Mouse (Mus musculus) midbrain, embryonic 14.5 days (tissue): ENCODE data around the gene Kif13a. TPM values are rescaled to one million over a fixed set of nuclear protein-coding genes. Genes with fewer than 3 reads are reported as not detected.

Experiments
- ATAC-seq: fragments of 200-750 bp; cut with Nextera tagmentation; 2 replicates; pipeline ENCODE4 v1.8.0; 2017; ENCODE audit warnings: moderate number of reproducible peaks, moderate library complexity; ENCODE audit not compliant: low FRiP score, low TSS enrichment
- DNase-seq: peaks from one replicate; pipeline ENCODE4 v3.0.0-alpha.2; 2015
- H3K27ac ChIP-seq: fragments of 300-500 bp; sonication (generic); replicated peaks from 2 replicates; pipeline ENCODE4 v1.5.1; 2014; ENCODE audit warnings: mild to moderate bottlenecking, low read depth, low read length, moderate library complexity
- H3K27me3 ChIP-seq: fragments of 300-500 bp; sonication (generic); 2 replicates; pipeline ENCODE4 v1.6.1; 2014; ENCODE audit warnings: low read length, control low read depth, mixed read lengths; ENCODE audit not compliant: control insufficient read depth, insufficient read depth
- H3K36me3 ChIP-seq: fragments of 300-500 bp; sonication (generic); 2 replicates; pipeline ENCODE4 v1.6.1; 2014; ENCODE audit warnings: low read length, control low read depth; ENCODE audit not compliant: control insufficient read depth, insufficient read depth
- H3K4me1 ChIP-seq: fragments of 300-500 bp; sonication (generic); 2 replicates; pipeline ENCODE4 v1.6.1; 2014; ENCODE audit warnings: mild to moderate bottlenecking, antibody characterized with exemption, low read length, control low read depth; ENCODE audit not compliant: control insufficient read depth, insufficient read depth
- H3K4me2 ChIP-seq: fragments of 300-500 bp; sonication (generic); 2 replicates; pipeline ENCODE4 v1.6.1; 2014; ENCODE audit warnings: mild to moderate bottlenecking, low read length, moderate library complexity
- H3K4me3 ChIP-seq: fragments of 300-500 bp; sonication (generic); replicated peaks from 2 replicates; pipeline ENCODE4 v1.5.1; 2014; ENCODE audit warnings: low read depth, low read length
- H3K9ac ChIP-seq: fragments of 300-500 bp; sonication (generic); replicated peaks from 2 replicates; pipeline ENCODE4 v1.6.1; 2014; ENCODE audit warnings: mild to moderate bottlenecking, low read length, moderate library complexity
- H3K9me3 ChIP-seq: fragments of 300-500 bp; sonication (generic); 2 replicates; pipeline ENCODE4 v1.6.1; 2016; ENCODE audit warnings: low read length, control low read depth, mixed read lengths; ENCODE audit not compliant: control insufficient read depth
- WGBS: fragments of 180-500 bp; shearing (Covaris S2); extraction: QIAGEN DNeasy Blood & Tissue Kit; methylation state at CpG from one replicate; pipeline ENCODE4 v1.1.7; 2014; 5-methylcytosine and 5-hydroxymethylcytosine counted together
- polyA plus RNA-seq: library from polyadenylated mRNA; unstranded; fragments of >200 nt; fragmentation: Nextera tagmentation; extraction: Ambion mirVana; gene quantifications from 2 replicates; pipeline ENCODE4 v1.2.1, GENCODE M21; 2014

Gene Kif13a
- polyA plus RNA-seq, 1 experiment from 2014 or later: 14.2 TPM

DNA sequence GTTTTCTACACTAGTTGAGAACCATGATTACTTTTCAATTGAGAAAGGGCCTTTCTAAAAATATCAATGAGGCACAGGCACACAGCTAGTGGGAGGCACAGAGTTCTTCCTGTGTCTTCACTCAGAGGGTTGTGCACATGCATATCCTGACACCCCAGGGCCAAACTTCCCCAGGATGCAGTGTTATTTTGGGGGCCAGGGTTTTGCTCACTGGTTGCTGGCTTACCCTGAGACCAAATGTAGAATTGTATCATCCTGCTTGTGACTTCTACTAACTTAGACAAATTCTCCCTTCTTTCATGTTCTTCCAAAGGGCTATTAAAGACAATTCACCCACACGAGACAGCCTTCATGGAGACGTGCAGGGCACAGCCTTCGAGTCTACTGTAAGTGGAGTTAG, 45.7 kb downstream of the Kif13a start:
- WGBS: 96% methylated on average over 3 of the region's 3 CpGs
- ATAC-seq (no peak), DNase-seq (no peak)
- Histone ChIP-seq H3K4me2 (no peak overlapping the region), H3K27ac (no peak overlapping the region), H3K9me3 (no peaks in the 10 kb centered on the region), H3K27me3 (no peaks in the 10 kb centered on the region), H3K9ac (no peak overlapping the region), H3K4me1 (no peaks in the 10 kb centered on the region), H3K4me3 (no peak overlapping the region), H3K36me3 (no peaks in the 10 kb centered on the region)

DNA sequence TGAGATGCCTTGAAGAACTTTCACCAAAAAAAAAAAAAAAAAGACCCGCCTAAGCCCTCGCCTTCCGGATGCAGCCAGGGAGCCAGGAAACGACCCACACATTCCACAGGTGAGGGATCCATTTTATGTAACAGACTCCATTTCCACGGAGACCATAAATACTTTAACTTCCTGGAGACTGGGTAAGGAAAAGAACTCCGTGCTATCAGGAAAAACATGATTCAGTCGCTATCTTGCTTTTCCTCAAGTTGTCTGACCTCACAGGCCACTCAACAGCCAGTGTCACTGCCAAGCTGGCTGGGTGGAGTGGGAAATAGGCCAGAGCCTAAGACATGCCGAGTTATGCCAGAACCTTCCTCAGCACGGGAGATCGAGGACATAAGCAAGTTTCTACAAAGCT, 46.3 kb downstream of the Kif13a start:
- Histone ChIP-seq H3K36me3 (no peaks in the 10 kb centered on the region), H3K4me2 (no peak overlapping the region), H3K27me3 (no peaks in the 10 kb centered on the region), H3K9ac (no peak overlapping the region), H3K4me1 (no peaks in the 10 kb centered on the region), H3K9me3 (no peaks in the 10 kb centered on the region), H3K27ac (no peak overlapping the region), H3K4me3 (no peak overlapping the region)
- no peak for ATAC-seq
- no peak for DNase-seq
- 94% methylated on average over 10 of the region's 10 CpGs for WGBS

GRCm38 (mm10) chr13:46880736-46881135, 48.9 kb downstream of the Kif13a start:
- Histone ChIP-seq H3K4me2 (no peak overlapping the region), H3K9me3 (no peaks in the 10 kb centered on the region), H3K4me3 (no peak overlapping the region), H3K36me3 (no peaks in the 10 kb centered on the region), H3K27ac (no peak overlapping the region), H3K27me3 (no peaks in the 10 kb centered on the region), H3K4me1 (no peaks in the 10 kb centered on the region), H3K9ac (no peak overlapping the region)
- ATAC-seq: no peak
- peak; percentile 43 for DNase-seq
- 52% methylated on average over 14 of the region's 14 CpGs for WGBS

DNA sequence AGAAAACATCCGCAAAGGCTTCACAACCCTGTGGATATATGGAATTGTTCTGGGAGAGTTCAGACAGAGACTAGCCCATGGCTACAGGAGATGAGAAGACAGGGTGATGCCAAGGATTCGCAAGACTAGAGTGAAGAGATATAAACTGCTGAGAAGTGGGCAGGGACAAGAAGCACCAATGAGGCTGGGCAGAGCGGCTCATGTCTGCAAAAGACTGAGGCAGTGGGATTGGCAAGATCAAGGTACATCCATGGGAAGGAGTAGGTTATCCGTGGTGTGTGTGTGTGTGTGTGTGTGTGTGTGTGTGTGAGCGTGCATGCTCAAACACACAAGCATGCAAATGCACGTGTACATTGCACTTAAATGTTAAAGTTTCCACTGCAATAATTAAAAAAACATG, 49.4 kb downstream of the Kif13a start:
- DNase-seq: no peak
- Histone ChIP-seq H3K27ac (no peak overlapping the region), H3K36me3 (no peaks in the 10 kb centered on the region), H3K4me1 (no peaks in the 10 kb centered on the region), H3K9ac (no peak overlapping the region), H3K4me2 (no peak overlapping the region), H3K9me3 (no peaks in the 10 kb centered on the region), H3K4me3 (no peak overlapping the region), H3K27me3 (no peaks in the 10 kb centered on the region)
- WGBS: 91% methylated on average over 6 of the region's 6 CpGs
- ATAC-seq: no peak

GRCm38 (mm10) chr13:46877049-46877448, 52.6 kb downstream of the Kif13a start:
- H3K36me3 ChIP-seq: no peaks in the 10 kb centered on the region
- no peaks in the 10 kb centered on the region for H3K9me3 ChIP-seq
- DNase-seq (no peak), ATAC-seq (no peak)
- H3K27me3 ChIP-seq: no peaks in the 10 kb centered on the region
- no peak overlapping the region for H3K27ac ChIP-seq
- peaks cover 11% of the 10 kb centered on the region for H3K4me1 ChIP-seq
- H3K9ac ChIP-seq: no peak overlapping the region
- no peak overlapping the region for H3K4me2 ChIP-seq
- H3K4me3 ChIP-seq: no peak overlapping the region
- 91% methylated on average over 4 of the region's 4 CpGs for WGBS

GRCm38 (mm10) chr13:46875377-46875776, 54.3 kb downstream of the Kif13a start:
- Histone ChIP-seq H3K4me2 (no peak overlapping the region), H3K4me3 (no peak overlapping the region), H3K9me3 (no peaks in the 10 kb centered on the region), H3K9ac (no peak overlapping the region), H3K27ac (no peak overlapping the region), H3K4me1 (peaks cover 13% of the 10 kb centered on the region), H3K27me3 (no peaks in the 10 kb centered on the region), H3K36me3 (no peaks in the 10 kb centered on the region)
- DNase-seq (peak; percentile 9), ATAC-seq (no peak)
- 91% methylated on average over 6 of the region's 6 CpGs for WGBS

DNA sequence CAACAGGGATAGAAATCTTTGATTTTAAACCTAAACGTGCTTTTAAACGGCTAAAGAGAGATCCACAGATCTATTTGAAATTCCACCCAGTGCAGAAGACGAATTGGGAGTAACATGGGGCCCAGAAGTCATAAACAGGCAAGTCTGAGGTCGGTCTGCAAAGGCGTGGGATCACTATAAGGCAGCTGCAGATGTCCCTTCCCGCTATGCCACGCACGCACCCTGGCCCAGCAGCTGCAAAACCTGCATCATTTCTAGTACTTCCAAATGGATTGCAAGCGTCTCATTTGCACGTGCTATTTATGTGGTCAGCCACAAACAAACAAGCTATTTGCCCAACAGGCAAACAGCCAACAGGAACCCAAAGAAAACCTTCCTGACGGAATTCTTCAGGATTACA, 56.9 kb downstream of the Kif13a start:
- Histone ChIP-seq H3K27ac (0 out of 2 replicates have a peak overlapping the region, but pooled peaks have one; percentile 26), H3K4me3 (no peak overlapping the region), H3K9me3 (no peaks in the 10 kb centered on the region), H3K4me2 (no peak overlapping the region), H3K36me3 (no peaks in the 10 kb centered on the region), H3K9ac (no peak overlapping the region), H3K4me1 (peaks cover 13% of the 10 kb centered on the region), H3K27me3 (no peaks in the 10 kb centered on the region)
- no peak for ATAC-seq
- WGBS: 90% methylated on average over 11 of the region's 11 CpGs
- DNase-seq: no peak

DNA sequence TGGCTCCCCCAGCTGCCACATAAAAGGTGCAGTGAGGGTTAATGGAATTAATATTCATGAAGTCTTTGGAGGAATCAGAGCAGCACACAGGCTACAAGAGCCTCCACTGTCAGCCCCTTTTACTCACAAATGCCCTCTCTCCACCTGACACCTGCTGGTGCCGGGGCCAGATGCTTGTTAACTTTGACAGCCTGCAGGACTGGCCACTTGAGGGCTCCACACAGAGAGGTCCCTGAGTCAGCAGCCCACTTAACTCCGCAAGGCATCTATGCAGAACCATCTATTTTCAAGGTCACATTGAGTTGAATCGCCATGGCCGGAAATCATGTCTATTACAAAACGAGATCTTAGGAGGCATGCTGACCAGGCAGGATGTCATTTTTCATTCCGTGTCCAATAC, 57.5 kb downstream of the Kif13a start:
- Histone ChIP-seq H3K4me2 (no peak overlapping the region), H3K9me3 (no peaks in the 10 kb centered on the region), H3K4me1 (peaks cover 13% of the 10 kb centered on the region), H3K27me3 (no peaks in the 10 kb centered on the region), H3K27ac (peak overlapping the region; percentile 41; the same call in 1 of the 2 replicates), H3K36me3 (no peaks in the 10 kb centered on the region), H3K9ac (no peak overlapping the region), H3K4me3 (no peak overlapping the region)
- 43% methylated on average over 6 of the region's 6 CpGs for WGBS
- DNase-seq (peak; percentile 57), ATAC-seq (no peak; the same call in 1 of the 2 replicates)

DNA sequence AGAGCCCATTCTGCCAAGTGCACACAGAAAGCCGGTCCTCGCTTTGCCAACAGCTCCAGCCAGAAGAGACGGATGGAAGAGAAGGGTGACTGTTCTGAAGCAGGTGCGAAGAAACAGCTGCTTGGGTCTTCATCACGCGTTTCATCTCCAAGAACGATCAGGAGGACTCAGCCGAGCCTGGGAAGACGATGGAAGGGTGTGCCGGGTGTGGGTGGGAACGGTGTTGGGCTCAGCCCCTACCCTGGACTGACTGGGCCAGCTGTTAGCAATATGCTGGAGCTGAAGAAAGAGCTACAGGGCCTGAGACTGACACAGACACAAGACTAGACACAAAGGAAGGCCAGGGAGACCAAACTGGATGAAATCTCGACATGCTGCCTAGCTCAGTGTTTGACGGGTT, 60.2 kb downstream of the Kif13a start:
- ATAC-seq (no peak), DNase-seq (no peak)
- no peak overlapping the region for H3K9ac ChIP-seq
- no peak overlapping the region for H3K4me3 ChIP-seq
- H3K27me3 ChIP-seq: no peaks in the 10 kb centered on the region
- 95% methylated on average over 13 of the region's 13 CpGs for WGBS
- no peak overlapping the region for H3K27ac ChIP-seq
- no peaks in the 10 kb centered on the region for H3K9me3 ChIP-seq
- H3K36me3 ChIP-seq: no peaks in the 10 kb centered on the region
- H3K4me1 ChIP-seq: peaks cover 13% of the 10 kb centered on the region
- H3K4me2 ChIP-seq: no peak overlapping the region
